Mouse (Mus musculus): ENCODE data around the gene Gm3285. TPM values are rescaled to one million over a fixed set of nuclear protein-coding genes. Genes with fewer than 3 reads are reported as not detected.

Gm3285 gene
- not detected for polyA plus RNA-seq (2014; fragmentation: Illumina TruSeq; extraction: RNeasy Lipid Tissue Mini Kit (QIAGEN cat#74804); ENCODE audit: low replicate concordance)

GRCm38 (mm10) chr10:77861675-77862074 lies at the start of gene Gm3285:
Gm3285 (plus strand) TSS chr10:77861975.

DNA sequence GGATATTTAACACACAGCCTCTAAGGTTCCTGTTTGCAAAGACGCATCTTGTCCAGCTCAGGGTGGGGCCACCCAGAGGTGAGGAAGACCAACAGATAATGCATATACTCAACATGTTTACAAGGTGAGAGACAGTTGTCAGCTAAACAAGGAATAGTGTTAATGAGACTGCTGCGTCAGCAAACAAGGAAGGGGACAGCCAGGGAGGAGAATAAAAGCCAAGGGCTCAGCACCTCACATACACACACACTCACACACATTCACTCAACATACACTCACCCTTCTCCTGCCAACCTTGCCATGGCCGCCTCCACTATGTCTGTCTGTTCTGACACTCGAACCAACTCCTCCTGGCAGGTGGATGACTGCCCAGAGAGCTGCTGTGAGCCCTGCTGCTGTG lies 47.4 kb upstream of the Gm3285 start, which contains the start of gene Gm2696:
Gene Gm2696, plus strand, starts transcription at position 301 of the 400 bp plus-strand sequence.

GRCm38 (mm10) chr10:77826951-77827350 lies 34.8 kb upstream of the Gm3285 start, which contains the start of gene Krtap10-4:
Krtap10-4 (minus strand) TSS chr10:77827095.

GRCm38 (mm10) chr10:77835647-77836046 lies 26.1 kb upstream of the Gm3285 start, which contains the start of gene Krtap10-10:
Krtap10-10 (plus strand) TSS chr10:77835947.

DNA sequence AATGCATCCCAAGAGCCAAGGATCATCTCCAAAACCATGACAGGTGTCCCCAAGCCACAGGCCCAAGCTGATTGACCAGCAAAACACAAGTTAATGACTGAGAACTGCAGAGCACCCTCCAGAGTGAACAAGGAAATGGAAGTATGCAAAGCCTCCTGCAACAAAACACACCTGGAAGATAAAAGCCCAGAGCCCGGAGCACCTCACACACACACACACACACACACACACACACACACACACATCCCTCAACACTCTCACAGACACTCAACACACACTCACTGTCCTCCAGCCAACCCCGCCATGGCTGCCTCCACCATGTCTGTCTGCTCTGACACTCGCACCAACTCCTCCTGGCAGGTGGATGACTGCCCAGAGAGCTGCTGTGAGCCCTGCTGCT lies 15.3 kb upstream of the Gm3285 start, which contains the start of gene Gm36176:
Gene Gm36176, plus strand, starts transcription at position 301 of the 400 bp plus-strand sequence.

GRCm38 (mm10) chr10:77852559-77852958 lies 9.2 kb upstream of the Gm3285 start, which contains the start of gene Gm10318:
Gm10318 (plus strand) TSS chr10:77852859.

DNA sequence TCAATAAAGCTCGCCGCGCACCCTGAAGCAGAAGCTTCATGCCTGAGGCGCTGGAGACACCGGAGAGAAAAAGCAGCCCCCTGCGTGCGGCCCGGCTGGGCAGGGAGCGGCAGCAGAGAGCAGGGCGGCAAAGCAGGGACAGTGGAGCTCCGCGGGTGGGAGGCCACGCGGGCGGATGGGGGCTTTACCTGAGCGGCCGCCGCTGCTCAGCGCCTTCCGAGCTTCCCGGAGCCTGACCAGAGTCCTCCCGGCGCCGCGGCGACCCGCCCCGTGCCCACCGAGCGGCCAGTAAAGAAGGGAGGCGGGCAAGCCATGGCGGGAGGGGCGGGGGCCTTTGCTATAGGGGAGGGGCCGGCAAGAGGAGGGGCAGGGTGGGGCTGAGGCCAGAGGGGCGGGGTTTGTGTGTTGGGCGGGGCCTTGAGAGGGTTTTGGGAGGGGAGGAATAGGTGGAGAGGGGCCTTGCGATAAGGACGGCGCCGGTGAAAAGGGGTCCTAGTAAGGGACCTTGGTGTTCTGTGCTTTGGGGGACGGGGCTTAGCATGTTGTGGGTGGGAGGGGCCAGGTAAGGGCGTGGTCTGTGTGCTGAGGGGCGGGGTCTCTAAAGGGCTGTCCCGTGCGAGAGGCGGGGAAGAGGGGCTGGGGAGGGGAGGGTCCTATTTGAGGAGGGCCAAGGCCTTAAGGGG lies 40.6 kb downstream of the Gm3285 start, which contains the start of gene Lrrc3:
Gene Lrrc3, minus strand, starts transcription at position 326 of the 683 bp plus-strand sequence.

Other genes starting within 250 kb of the Gm3285 start
- gene Ube2g2, start 239.7 kb upstream of the Gm3285 start, polyA plus RNA-seq (2014; fragmentation: Illumina TruSeq; extraction: RNeasy Lipid Tissue Mini Kit (QIAGEN cat#74804); ENCODE audit: low replicate concordance), result 2.6 TPM
- not detected for gene Tspear, start 175.4 kb upstream of the Gm3285 start, polyA plus RNA-seq (2014; fragmentation: Illumina TruSeq; extraction: RNeasy Lipid Tissue Mini Kit (QIAGEN cat#74804); ENCODE audit: low replicate concordance)
- gene Gm19402, start 171.2 kb upstream of the Gm3285 start, polyA plus RNA-seq (2014; fragmentation: Illumina TruSeq; extraction: RNeasy Lipid Tissue Mini Kit (QIAGEN cat#74804); ENCODE audit: low replicate concordance), result not detected
- gene Gm9508, start 164.7 kb upstream of the Gm3285 start, polyA plus RNA-seq (2014; fragmentation: Illumina TruSeq; extraction: RNeasy Lipid Tissue Mini Kit (QIAGEN cat#74804); ENCODE audit: low replicate concordance), result not detected
- not detected for gene Gm10272, start 155.3 kb upstream of the Gm3285 start, polyA plus RNA-seq (2014; fragmentation: Illumina TruSeq; extraction: RNeasy Lipid Tissue Mini Kit (QIAGEN cat#74804); ENCODE audit: low replicate concordance)
- not detected for gene Gm10024, start 150.5 kb upstream of the Gm3285 start, polyA plus RNA-seq (2014; fragmentation: Illumina TruSeq; extraction: RNeasy Lipid Tissue Mini Kit (QIAGEN cat#74804); ENCODE audit: low replicate concordance)
- gene Gm10142, start 146.2 kb upstream of the Gm3285 start, polyA plus RNA-seq (2014; fragmentation: Illumina TruSeq; extraction: RNeasy Lipid Tissue Mini Kit (QIAGEN cat#74804); ENCODE audit: low replicate concordance), result not detected
- gene Krtap12-1, start 141.4 kb upstream of the Gm3285 start, polyA plus RNA-seq (2014; fragmentation: Illumina TruSeq; extraction: RNeasy Lipid Tissue Mini Kit (QIAGEN cat#74804); ENCODE audit: low replicate concordance), result not detected
- gene Gm10100, start 135.5 kb upstream of the Gm3285 start, polyA plus RNA-seq (2014; fragmentation: Illumina TruSeq; extraction: RNeasy Lipid Tissue Mini Kit (QIAGEN cat#74804); ENCODE audit: low replicate concordance), result not detected
- gene Gm18596, start 119.3 kb upstream of the Gm3285 start, polyA plus RNA-seq (2014; fragmentation: Illumina TruSeq; extraction: RNeasy Lipid Tissue Mini Kit (QIAGEN cat#74804); ENCODE audit: low replicate concordance), result not detected
- not detected for gene Gm9736, start 110.6 kb upstream of the Gm3285 start, polyA plus RNA-seq (2014; fragmentation: Illumina TruSeq; extraction: RNeasy Lipid Tissue Mini Kit (QIAGEN cat#74804); ENCODE audit: low replicate concordance)
- gene Gm3233, start 102.3 kb upstream of the Gm3285 start, polyA plus RNA-seq (2014; fragmentation: Illumina TruSeq; extraction: RNeasy Lipid Tissue Mini Kit (QIAGEN cat#74804); ENCODE audit: low replicate concordance), result not detected
- not detected for gene Gm3238, start 90.7 kb upstream of the Gm3285 start, polyA plus RNA-seq (2014; fragmentation: Illumina TruSeq; extraction: RNeasy Lipid Tissue Mini Kit (QIAGEN cat#74804); ENCODE audit: low replicate concordance)
- gene Gm7138, start 85.0 kb upstream of the Gm3285 start, polyA plus RNA-seq (2014; fragmentation: Illumina TruSeq; extraction: RNeasy Lipid Tissue Mini Kit (QIAGEN cat#74804); ENCODE audit: low replicate concordance), result not detected
- not detected for gene Gm3250, start 79.4 kb upstream of the Gm3285 start, polyA plus RNA-seq (2014; fragmentation: Illumina TruSeq; extraction: RNeasy Lipid Tissue Mini Kit (QIAGEN cat#74804); ENCODE audit: low replicate concordance)
- gene Gm7137, start 73.8 kb upstream of the Gm3285 start, polyA plus RNA-seq (2014; fragmentation: Illumina TruSeq; extraction: RNeasy Lipid Tissue Mini Kit (QIAGEN cat#74804); ENCODE audit: low replicate concordance), result not detected
- gene Gm9639, start 66.9 kb upstream of the Gm3285 start, polyA plus RNA-seq (2014; fragmentation: Illumina TruSeq; extraction: RNeasy Lipid Tissue Mini Kit (QIAGEN cat#74804); ENCODE audit: low replicate concordance), result not detected
- not detected for gene Gm19668, start 62.8 kb upstream of the Gm3285 start, polyA plus RNA-seq (2014; fragmentation: Illumina TruSeq; extraction: RNeasy Lipid Tissue Mini Kit (QIAGEN cat#74804); ENCODE audit: low replicate concordance)
- not detected for gene Gm9507, start 50.1 kb upstream of the Gm3285 start, polyA plus RNA-seq (2014; fragmentation: Illumina TruSeq; extraction: RNeasy Lipid Tissue Mini Kit (QIAGEN cat#74804); ENCODE audit: low replicate concordance)
- gene Gm2696, start 47.3 kb upstream of the Gm3285 start, polyA plus RNA-seq (2014; fragmentation: Illumina TruSeq; extraction: RNeasy Lipid Tissue Mini Kit (QIAGEN cat#74804); ENCODE audit: low replicate concordance), result not detected
- not detected for gene Krtap10-4, start 34.9 kb upstream of the Gm3285 start, polyA plus RNA-seq (2014; fragmentation: Illumina TruSeq; extraction: RNeasy Lipid Tissue Mini Kit (QIAGEN cat#74804); ENCODE audit: low replicate concordance)
- gene Krtap10-10, start 26.0 kb upstream of the Gm3285 start, polyA plus RNA-seq (2014; fragmentation: Illumina TruSeq; extraction: RNeasy Lipid Tissue Mini Kit (QIAGEN cat#74804); ENCODE audit: low replicate concordance), result not detected
- not detected for gene Gm36176, start 15.2 kb upstream of the Gm3285 start, polyA plus RNA-seq (2014; fragmentation: Illumina TruSeq; extraction: RNeasy Lipid Tissue Mini Kit (QIAGEN cat#74804); ENCODE audit: low replicate concordance)
- not detected for gene Gm10318, start 9.1 kb upstream of the Gm3285 start, polyA plus RNA-seq (2014; fragmentation: Illumina TruSeq; extraction: RNeasy Lipid Tissue Mini Kit (QIAGEN cat#74804); ENCODE audit: low replicate concordance)
- gene Lrrc3, start 40.6 kb downstream of the Gm3285 start, polyA plus RNA-seq (2014; fragmentation: Illumina TruSeq; extraction: RNeasy Lipid Tissue Mini Kit (QIAGEN cat#74804); ENCODE audit: low replicate concordance), result 2.0 TPM
- gene Trpm2, start 108.6 kb downstream of the Gm3285 start, polyA plus RNA-seq (2014; fragmentation: Illumina TruSeq; extraction: RNeasy Lipid Tissue Mini Kit (QIAGEN cat#74804); ENCODE audit: low replicate concordance), result 1.3 TPM
- gene 1810043G02Rik, start 116.5 kb downstream of the Gm3285 start, polyA plus RNA-seq (2014; fragmentation: Illumina TruSeq; extraction: RNeasy Lipid Tissue Mini Kit (QIAGEN cat#74804); ENCODE audit: low replicate concordance), result 0.33 TPM
- 0.52 TPM for gene Pfkl, start 148.1 kb downstream of the Gm3285 start, polyA plus RNA-seq (2014; fragmentation: Illumina TruSeq; extraction: RNeasy Lipid Tissue Mini Kit (QIAGEN cat#74804); ENCODE audit: low replicate concordance)
- 0.41 TPM for gene Dnmt3l, start 180.0 kb downstream of the Gm3285 start, polyA plus RNA-seq (2014; fragmentation: Illumina TruSeq; extraction: RNeasy Lipid Tissue Mini Kit (QIAGEN cat#74804); ENCODE audit: low replicate concordance)
- not detected for gene Aire, start 181.6 kb downstream of the Gm3285 start, polyA plus RNA-seq (2014; fragmentation: Illumina TruSeq; extraction: RNeasy Lipid Tissue Mini Kit (QIAGEN cat#74804); ENCODE audit: low replicate concordance)
- 4.6 TPM for gene Icosl, start 207.3 kb downstream of the Gm3285 start, polyA plus RNA-seq (2014; fragmentation: Illumina TruSeq; extraction: RNeasy Lipid Tissue Mini Kit (QIAGEN cat#74804); ENCODE audit: low replicate concordance)